Mouse (Mus musculus) subcutaneous adipose tissue, adult 2 months (tissue): ENCODE results near the gene Gjd2. TPM values are rescaled to one million over a fixed set of nuclear protein-coding genes. Genes with fewer than 3 reads are reported as not detected.

Source experiments
- polyA plus RNA-seq: library from polyadenylated mRNA; depleted of rRNA; stranded (reverse); fragments of >200 nt; gene quantifications from 2 replicates; pipeline ENCODE4 v1.2.3, GENCODE M21; 2012; ENCODE audit warnings: low replicate concordance; rRNA removed

Gjd2 gene
- polyA plus RNA-seq, result not detected in 2 replicates

GRCm38 (mm10) chr2:114013295-114013771, at the start of gene Gjd2:
Gjd2 (minus strand) TSS chr2:114013619.

GRCm38 (mm10) chr2:114052696-114053598, 39.5 kb upstream of the Gjd2 start, which contains the start of gene Actc1:
Actc1 (minus strand) TSS chr2:114053548.

Other genes starting within 250 kb of the Gjd2 start
- 0.10 and 0.68 TPM in 2 replicates for gene Scg5, start 184.5 kb downstream of the Gjd2 start, polyA plus RNA-seq
- gene Arhgap11a, start 165.0 kb downstream of the Gjd2 start, polyA plus RNA-seq, result 0.87 and 1.9 TPM in 2 replicates
- gene Actc1, start 39.9 kb upstream of the Gjd2 start, polyA plus RNA-seq, result 2.1 and 2.3 TPM in 2 replicates
- 15.6 and 29.8 TPM in 2 replicates for gene Aqr, start 173.4 kb upstream of the Gjd2 start, polyA plus RNA-seq
- 2.0 and 2.8 TPM in 2 replicates for gene Zfp770, start 187.8 kb upstream of the Gjd2 start, polyA plus RNA-seq